Mouse (Mus musculus): ENCODE results near the gene Smim22. TPM values are rescaled to one million over a fixed set of nuclear protein-coding genes. Genes with fewer than 3 reads are reported as not detected.

Smim22 gene
- polyA plus RNA-seq, 1 experiment from 2014 or later, result not detected

GRCm38 (mm10) chr16:4997553-4997952 is 9.5 kb upstream of the Smim22 start, which contains the start of gene Sept12:
Sept12 (minus strand) TSS chr16:4997852.
- H3K9ac ChIP-seq (replicated peaks; ENCODE audit: low read length), result no peak within 1 kb of the TSS
- H3K27ac ChIP-seq (replicated peaks; ENCODE audit: low read depth, low read length), result no peak within 1 kb of the TSS
- DNase-seq, result no peak
- no peaks in the 10 kb centered on the region for H3K9me3 ChIP-seq (ENCODE audit: control insufficient read depth, low read length)
- H3K36me3 ChIP-seq (ENCODE audit: control insufficient read depth, insufficient read depth, low read length), result no peaks in the 10 kb centered on the region
- H3K27me3 ChIP-seq (ENCODE audit: control insufficient read depth, insufficient read depth, low read length), result no peaks in the 10 kb centered on the region
- ATAC-seq (ENCODE audit: low FRiP score, low TSS enrichment), result no peak
- H3K4me3 ChIP-seq (replicated peaks; ENCODE audit: low read depth, low read length), result no peak within 1 kb of the TSS
- WGBS, result 73% methylated on average over 3 of the region's 3 CpGs
- H3K4me2 ChIP-seq (ENCODE audit: low read length), result no peak within 1 kb of the TSS
- H3K4me1 ChIP-seq (ENCODE audit: control insufficient read depth, insufficient read depth, low read length), result no peaks in the 10 kb centered on the region

- no peak overlapping the region for H3K4me2 ChIP-seq (ENCODE audit: low read length)
- H3K4me3 ChIP-seq (replicated peaks; ENCODE audit: low read depth, low read length), result no peak overlapping the region
- H3K27ac ChIP-seq (replicated peaks; ENCODE audit: low read depth, low read length), result no peak overlapping the region
- no peaks in the 10 kb centered on the region for H3K4me1 ChIP-seq (ENCODE audit: control insufficient read depth, insufficient read depth, low read length)
- no peaks in the 10 kb centered on the region for H3K27me3 ChIP-seq (ENCODE audit: control insufficient read depth, insufficient read depth, low read length)
- 76% methylated on average over 1 of the region's 1 CpGs for WGBS
- no peak for ATAC-seq (ENCODE audit: low FRiP score, low TSS enrichment)
- H3K9me3 ChIP-seq (ENCODE audit: control insufficient read depth, low read length), result no peaks in the 10 kb centered on the region
- DNase-seq, result no peak
- no peaks in the 10 kb centered on the region for H3K36me3 ChIP-seq (ENCODE audit: control insufficient read depth, insufficient read depth, low read length)
- no peak overlapping the region for H3K9ac ChIP-seq (replicated peaks; ENCODE audit: low read length)
Observed at GRCm38 (mm10) chr16:4998984-4999383, 8.1 kb upstream of the Smim22 start.

GRCm38 (mm10) chr16:5000611-5001010 is 6.5 kb upstream of the Smim22 start:
- Histone ChIP-seq H3K9ac (replicated peaks; ENCODE audit: low read length) (no peak overlapping the region), H3K36me3 (ENCODE audit: control insufficient read depth, insufficient read depth, low read length) (no peaks in the 10 kb centered on the region), H3K4me3 (replicated peaks; ENCODE audit: low read depth, low read length) (no peak overlapping the region), H3K9me3 (ENCODE audit: control insufficient read depth, low read length) (no peaks in the 10 kb centered on the region), H3K4me2 (ENCODE audit: low read length) (no peak overlapping the region), H3K4me1 (ENCODE audit: control insufficient read depth, insufficient read depth, low read length) (no peaks in the 10 kb centered on the region), H3K27me3 (ENCODE audit: control insufficient read depth, insufficient read depth, low read length) (no peaks in the 10 kb centered on the region), H3K27ac (replicated peaks; ENCODE audit: low read depth, low read length) (no peak overlapping the region)
- 77% methylated on average over 3 of the region's 3 CpGs for WGBS
- DNase-seq (no peak), ATAC-seq (ENCODE audit: low FRiP score, low TSS enrichment) (no peak)

GRCm38 (mm10) chr16:5007492-5007891 is 404 bp downstream of the Smim22 start:
- Histone ChIP-seq H3K9me3 (ENCODE audit: control insufficient read depth, low read length) (no peaks in the 10 kb centered on the region), H3K36me3 (ENCODE audit: control insufficient read depth, insufficient read depth, low read length) (peaks cover 10% of the 10 kb centered on the region), H3K4me3 (replicated peaks; ENCODE audit: low read depth, low read length) (no peak overlapping the region), H3K4me2 (ENCODE audit: low read length) (no peak overlapping the region), H3K4me1 (ENCODE audit: control insufficient read depth, insufficient read depth, low read length) (peaks cover 8% of the 10 kb centered on the region), H3K27ac (replicated peaks; ENCODE audit: low read depth, low read length) (no peak overlapping the region), H3K27me3 (ENCODE audit: control insufficient read depth, insufficient read depth, low read length) (no peaks in the 10 kb centered on the region), H3K9ac (replicated peaks; ENCODE audit: low read length) (no peak overlapping the region)
- no peak for DNase-seq
- 43% methylated on average over 6 of the region's 6 CpGs for WGBS
- ATAC-seq (ENCODE audit: low FRiP score, low TSS enrichment), result no peak

GRCm38 (mm10) chr16:5008076-5008475 is 988 bp downstream of the Smim22 start:
- peaks cover 12% of the 10 kb centered on the region for H3K4me1 ChIP-seq (ENCODE audit: control insufficient read depth, insufficient read depth, low read length)
- no peak overlapping the region for H3K4me2 ChIP-seq (ENCODE audit: low read length)
- H3K9me3 ChIP-seq (ENCODE audit: control insufficient read depth, low read length), result no peaks in the 10 kb centered on the region
- H3K9ac ChIP-seq (replicated peaks; ENCODE audit: low read length), result no peak overlapping the region
- no peak overlapping the region for H3K4me3 ChIP-seq (replicated peaks; ENCODE audit: low read depth, low read length)
- 87% methylated on average over 12 of the region's 12 CpGs for WGBS
- no peak for ATAC-seq (ENCODE audit: low FRiP score, low TSS enrichment)
- DNase-seq, result no peak
- peaks cover 10% of the 10 kb centered on the region for H3K36me3 ChIP-seq (ENCODE audit: control insufficient read depth, insufficient read depth, low read length)
- no peaks in the 10 kb centered on the region for H3K27me3 ChIP-seq (ENCODE audit: control insufficient read depth, insufficient read depth, low read length)
- no peak overlapping the region for H3K27ac ChIP-seq (replicated peaks; ENCODE audit: low read depth, low read length)

GRCm38 (mm10) chr16:5010371-5010935 is 3.4 kb downstream of the Smim22 start:
- H3K4me1 ChIP-seq (ENCODE audit: control insufficient read depth, insufficient read depth, low read length), result peaks cover 12% of the 10 kb centered on the region
- H3K36me3 ChIP-seq (ENCODE audit: control insufficient read depth, insufficient read depth, low read length), result peaks cover 23% of the 10 kb centered on the region
- ATAC-seq (ENCODE audit: low FRiP score, low TSS enrichment) (no peak), DNase-seq (no peak)
- H3K27me3 ChIP-seq (ENCODE audit: control insufficient read depth, insufficient read depth, low read length), result no peaks in the 10 kb centered on the region
- H3K27ac ChIP-seq (replicated peaks; ENCODE audit: low read depth, low read length), result no peak overlapping the region
- H3K4me2 ChIP-seq (ENCODE audit: low read length), result no peak overlapping the region
- no peak overlapping the region for H3K4me3 ChIP-seq (replicated peaks; ENCODE audit: low read depth, low read length)
- no peaks in the 10 kb centered on the region for H3K9me3 ChIP-seq (ENCODE audit: control insufficient read depth, low read length)
- WGBS, result 81% methylated on average over 10 of the region's 10 CpGs
- H3K9ac ChIP-seq (replicated peaks; ENCODE audit: low read length), result no peak overlapping the region

- Histone ChIP-seq H3K27ac (replicated peaks; ENCODE audit: low read depth, low read length) (no peak overlapping the region), H3K4me2 (ENCODE audit: low read length) (no peak overlapping the region), H3K9ac (replicated peaks; ENCODE audit: low read length) (no peak overlapping the region), H3K36me3 (ENCODE audit: control insufficient read depth, insufficient read depth, low read length) (peaks cover 31% of the 10 kb centered on the region), H3K4me3 (replicated peaks; ENCODE audit: low read depth, low read length) (no peak overlapping the region), H3K27me3 (ENCODE audit: control insufficient read depth, insufficient read depth, low read length) (no peaks in the 10 kb centered on the region), H3K9me3 (ENCODE audit: control insufficient read depth, low read length) (no peaks in the 10 kb centered on the region), H3K4me1 (ENCODE audit: control insufficient read depth, insufficient read depth, low read length) (peaks cover 12% of the 10 kb centered on the region)
- DNase-seq (no peak), ATAC-seq (ENCODE audit: low FRiP score, low TSS enrichment) (no peak)
- 91% methylated on average over 7 of the region's 7 CpGs for WGBS
Observed at GRCm38 (mm10) chr16:5011285-5011684, 4.2 kb downstream of the Smim22 start.

- peak overlapping the region; percentile 69 for H3K9ac ChIP-seq (replicated peaks; ENCODE audit: low read length)
- peak overlapping the region; percentile 69 for H3K4me2 ChIP-seq (ENCODE audit: low read length)
- WGBS, result 57% methylated on average over 13 of the region's 13 CpGs
- DNase-seq (no peak), ATAC-seq (ENCODE audit: low FRiP score, low TSS enrichment) (no peak)
- H3K4me3 ChIP-seq (replicated peaks; ENCODE audit: low read depth, low read length), result peak overlapping the region; percentile 66
- peak overlapping the region; percentile 80 for H3K27ac ChIP-seq (replicated peaks; ENCODE audit: low read depth, low read length)
- no peaks in the 10 kb centered on the region for H3K9me3 ChIP-seq (ENCODE audit: control insufficient read depth, low read length)
- no peaks in the 10 kb centered on the region for H3K27me3 ChIP-seq (ENCODE audit: control insufficient read depth, insufficient read depth, low read length)
- H3K36me3 ChIP-seq (ENCODE audit: control insufficient read depth, insufficient read depth, low read length), result peaks cover 41% of the 10 kb centered on the region
- H3K4me1 ChIP-seq (ENCODE audit: control insufficient read depth, insufficient read depth, low read length), result peaks cover 12% of the 10 kb centered on the region
Observed at GRCm38 (mm10) chr16:5012036-5013005, 5.2 kb downstream of the Smim22 start.
